Mouse (Mus musculus) forebrain, embryonic 14.5 days (tissue): ENCODE measurements at regions not wholly inside any gene's neighbourhood (a gene's known extent, or its start where the extent isn't known, plus 50 kb on each side); places are given as distances from the start of the nearest gene placed in this dataset.

Source experiments
- ATAC-seq: fragments of 200-750 bp; cut with Nextera tagmentation; 2 replicates; pipeline ENCODE4 v1.8.0; 2017; ENCODE audit warnings: mild to moderate bottlenecking, moderate library complexity
- DNase-seq: peaks from one replicate; pipeline ENCODE4 v3.0.0-alpha.2; 2015; ENCODE audit warnings: low spot score
- H3K27ac ChIP-seq: fragments of 300-500 bp; sonication (generic); 2 replicates; pipeline ENCODE4 v1.5.1; 2014; ENCODE audit warnings: low read depth, mild to moderate bottlenecking, control low read depth, low read length, moderate library complexity
- H3K27me3 ChIP-seq: fragments of 300-500 bp; sonication (generic); replicated peaks from 2 replicates; pipeline ENCODE4 v1.6.1; 2014; ENCODE audit warnings: low read length, control low read depth, mixed read lengths; ENCODE audit not compliant: control insufficient read depth, insufficient read depth
- H3K36me3 ChIP-seq: fragments of 300-500 bp; sonication (generic); 2 replicates; pipeline ENCODE4 v1.6.1; 2014; ENCODE audit warnings: low read length, control low read depth; ENCODE audit not compliant: control insufficient read depth, insufficient read depth
- H3K4me1 ChIP-seq: fragments of 300-500 bp; sonication (generic); 2 replicates; pipeline ENCODE4 v1.6.1; 2014; ENCODE audit warnings: antibody characterized with exemption, low read length, control low read depth; ENCODE audit not compliant: control insufficient read depth, insufficient read depth
- H3K4me2 ChIP-seq: fragments of 300-500 bp; sonication (generic); 2 replicates; pipeline ENCODE4 v1.6.1; 2014; ENCODE audit warnings: mild to moderate bottlenecking, control low read depth, low read length
- H3K4me3 ChIP-seq: fragments of 300-500 bp; sonication (generic); 2 replicates; pipeline ENCODE4 v1.5.1; 2014; ENCODE audit warnings: low read depth, low read length, control low read depth
- H3K9ac ChIP-seq: fragments of 300-500 bp; sonication (generic); 2 replicates; pipeline ENCODE4 v1.6.1; 2014; ENCODE audit warnings: mild to moderate bottlenecking, low read length, control low read depth, moderate library complexity
- H3K9me3 ChIP-seq: fragments of 300-500 bp; sonication (generic); replicated peaks from 2 replicates; pipeline ENCODE4 v1.6.1; 2016; ENCODE audit warnings: low read length, control low read depth, mixed read lengths; ENCODE audit not compliant: control insufficient read depth
- WGBS: fragments of 180-500 bp; shearing (Covaris S2); extraction: QIAGEN DNeasy Blood & Tissue Kit; methylation state at CpG from one replicate; pipeline ENCODE4 v1.1.7; 2014; 5-methylcytosine and 5-hydroxymethylcytosine counted together

GRCm38 (mm10) chr15:14418532-14418931, 1245.1 kb upstream of the Cdh6 start:
- peak; percentile 58 for DNase-seq

GRCm38 (mm10) chr15:14385347-14385746, 1211.9 kb upstream of the Cdh6 start:
- WGBS: 71% methylated on average over 1 of the region's 1 CpGs
- Histone ChIP-seq H3K27ac (no peak overlapping the region), H3K9ac (no peak overlapping the region), H3K4me1 (no peaks in the 10 kb centered on the region), H3K4me3 (no peak overlapping the region), H3K36me3 (no peaks in the 10 kb centered on the region), H3K4me2 (no peak overlapping the region), H3K27me3 (no peaks in the 10 kb centered on the region), H3K9me3 (no peaks in the 10 kb centered on the region)
- DNase-seq (no peak), ATAC-seq (no peak)

More at GRCm38 (mm10) chr15:14418532-14418931, 1245.1 kb upstream of the Cdh6 start:
- no peak overlapping the region for H3K4me3 ChIP-seq
- H3K4me1 ChIP-seq: no peaks in the 10 kb centered on the region
- no peaks in the 10 kb centered on the region for H3K27me3 ChIP-seq
- WGBS: 46% methylated on average over 5 of the region's 5 CpGs
- no peaks in the 10 kb centered on the region for H3K9me3 ChIP-seq
- no peaks in the 10 kb centered on the region for H3K36me3 ChIP-seq
- H3K4me2 ChIP-seq: no peak overlapping the region
- ATAC-seq: 0 out of 2 replicates have a peak, but pooled peaks have one; percentile 26
- H3K27ac ChIP-seq: no peak overlapping the region
- no peak overlapping the region for H3K9ac ChIP-seq

DNA sequence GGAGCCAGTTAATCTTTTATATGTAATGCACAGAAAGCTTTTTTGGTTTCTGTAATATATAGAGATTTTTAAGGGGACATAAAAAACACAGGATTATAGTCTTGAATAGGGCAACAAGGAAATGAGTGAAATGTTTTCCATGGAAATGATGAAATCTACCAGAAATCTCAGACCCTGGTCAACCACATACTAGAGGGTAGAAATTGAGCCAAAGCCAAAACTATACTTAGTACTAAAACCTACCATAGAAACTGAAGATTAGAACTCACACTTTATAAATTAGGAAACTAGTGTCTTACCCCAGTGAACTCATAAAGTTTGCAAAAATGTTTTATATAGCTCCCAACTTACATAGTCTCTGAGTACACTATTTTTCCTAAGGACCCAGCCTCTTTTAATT, 1204.9 kb upstream of the Cdh6 start:
- no peak for DNase-seq

More for the DNA sequence above, 1204.9 kb upstream of the Cdh6 start:
- Histone ChIP-seq H3K9ac (no peak overlapping the region), H3K27me3 (no peaks in the 10 kb centered on the region), H3K4me2 (no peak overlapping the region), H3K27ac (no peak overlapping the region), H3K4me3 (no peak overlapping the region), H3K4me1 (no peaks in the 10 kb centered on the region), H3K36me3 (no peaks in the 10 kb centered on the region), H3K9me3 (no peaks in the 10 kb centered on the region)
- ATAC-seq: no peak
